Mouse (Mus musculus) heart, embryonic 11.5 days (tissue): ENCODE results near the gene Myo9b. TPM values are rescaled to one million over a fixed set of nuclear protein-coding genes. Genes with fewer than 3 reads are reported as not detected.
"Not testable (repeated sequence)": the region's sequence is repeated elsewhere in the genome, so short reads cannot be mapped to it uniquely, and the experiment has no call there.

ENCODE experiments used
- ATAC-seq: fragments of 200-750 bp; cut with Nextera tagmentation; replicated peaks from 2 replicates; pipeline ENCODE4 v1.8.0; 2017; ENCODE audit warnings: moderate library complexity; ENCODE audit not compliant: insufficient number of reproducible peaks, low FRiP score, low TSS enrichment
- H3K27ac ChIP-seq: fragments of 300-500 bp; sonication (generic); 2 replicates; pipeline ENCODE4 v1.5.1; 2014; ENCODE audit warnings: mild to moderate bottlenecking, low read depth, low read length
- H3K27me3 ChIP-seq: fragments of 300-500 bp; sonication (generic); 2 replicates; pipeline ENCODE4 v1.6.1; 2014; ENCODE audit warnings: mild to moderate bottlenecking, low read length, mixed read lengths; ENCODE audit not compliant: control insufficient read depth, insufficient read depth
- H3K36me3 ChIP-seq: fragments of 300-500 bp; sonication (generic); 2 replicates; pipeline ENCODE4 v1.6.1; 2014; ENCODE audit warnings: mild to moderate bottlenecking, low read length, moderate library complexity, mixed read lengths; ENCODE audit not compliant: control insufficient read depth, insufficient read depth
- H3K4me1 ChIP-seq: fragments of 300-500 bp; sonication (generic); 2 replicates; pipeline ENCODE4 v1.6.1; 2014; ENCODE audit warnings: low read length; ENCODE audit not compliant: control insufficient read depth, insufficient read depth
- H3K4me2 ChIP-seq: fragments of 300-500 bp; sonication (generic); 2 replicates; pipeline ENCODE4 v1.6.1; 2014; ENCODE audit warnings: mild to moderate bottlenecking, moderate library complexity
- H3K4me3 ChIP-seq: fragments of 300-500 bp; sonication (generic); 2 replicates; pipeline ENCODE4 v1.5.1; 2014; ENCODE audit warnings: low read depth, low read length
- H3K9ac ChIP-seq: fragments of 300-500 bp; sonication (generic); 2 replicates; pipeline ENCODE4 v1.6.1; 2014; ENCODE audit warnings: mild to moderate bottlenecking, low read depth, low read length, moderate library complexity
- H3K9me3 ChIP-seq: fragments of 300-500 bp; sonication (generic); replicated peaks from 2 replicates; pipeline ENCODE4 v1.6.1; 2016; ENCODE audit warnings: low read length; ENCODE audit not compliant: control insufficient read depth
- WGBS: fragments of 180-500 bp; shearing (Covaris S2); extraction: QIAGEN DNeasy Blood & Tissue Kit; methylation state at CpG from one replicate; pipeline ENCODE4 v1.1.7; 2014; ENCODE audit not compliant: insufficient replicate concordance; 5-methylcytosine and 5-hydroxymethylcytosine counted together
- polyA plus RNA-seq: library from polyadenylated mRNA; unstranded; fragments of >200 nt; fragmentation: Nextera tagmentation; extraction: Ambion mirVana; gene quantifications from 2 replicates; pipeline ENCODE4 v1.2.1, GENCODE M21; 2014

Gene Myo9b
- polyA plus RNA-seq, 1 experiment from 2014 or later, result 15.1 TPM

GRCm38 (mm10) chr8:71316486-71317031 is 44.0 kb downstream of the Myo9b start:
- no peak overlapping the region for H3K4me2 ChIP-seq
- no peaks in the 10 kb centered on the region for H3K9me3 ChIP-seq
- peaks cover 13% of the 10 kb centered on the region for H3K4me1 ChIP-seq
- no peak overlapping the region for H3K9ac ChIP-seq
- no peak overlapping the region for H3K4me3 ChIP-seq
- no peaks in the 10 kb centered on the region for H3K27me3 ChIP-seq
- H3K36me3 ChIP-seq, result no peaks in the 10 kb centered on the region
- H3K27ac ChIP-seq, result no peak overlapping the region
- ATAC-seq, result no peak; the same call in 1 of the 2 replicates

- H3K27me3 ChIP-seq, ATAC-seq, H3K4me1 ChIP-seq, H3K9me3 ChIP-seq, H3K9ac ChIP-seq, H3K4me2 ChIP-seq, H3K27ac ChIP-seq, H3K4me3 ChIP-seq: not testable (repeated sequence)
- H3K36me3 ChIP-seq, result peaks cover 12% of the 10 kb centered on the region
- 90% methylated on average over 5 of the region's 5 CpGs for WGBS
Measured at GRCm38 (mm10) chr8:71318610-71319009, 46.1 kb downstream of the Myo9b start.

- H3K27ac ChIP-seq, ATAC-seq, H3K9ac ChIP-seq, H3K27me3 ChIP-seq, H3K9me3 ChIP-seq, H3K4me2 ChIP-seq, H3K4me3 ChIP-seq, H3K4me1 ChIP-seq: not testable (repeated sequence)
- peaks cover 20% of the 10 kb centered on the region for H3K36me3 ChIP-seq
- 75% methylated on average over 2 of the region's 2 CpGs for WGBS
Measured at GRCm38 (mm10) chr8:71319760-71320159, 47.2 kb downstream of the Myo9b start.

- no peak overlapping the region for H3K27ac ChIP-seq
- H3K4me2 ChIP-seq, result no peak overlapping the region
- no peaks in the 10 kb centered on the region for H3K27me3 ChIP-seq
- no peaks in the 10 kb centered on the region for H3K4me1 ChIP-seq
- ATAC-seq, result no peak
- no peak overlapping the region for H3K4me3 ChIP-seq
- WGBS, result 87% methylated on average over 3 of the region's 3 CpGs
- peaks cover 25% of the 10 kb centered on the region for H3K36me3 ChIP-seq
- H3K9me3 ChIP-seq, result no peaks in the 10 kb centered on the region
- H3K9ac ChIP-seq, result 0 out of 2 replicates have a peak overlapping the region, but pooled peaks have one; percentile 2
Measured at GRCm38 (mm10) chr8:71322939-71323338, 50.4 kb downstream of the Myo9b start.

- H3K36me3 ChIP-seq, result peaks cover 37% of the 10 kb centered on the region
Measured at GRCm38 (mm10) chr8:71324848-71325247, 52.3 kb downstream of the Myo9b start.

DNA sequence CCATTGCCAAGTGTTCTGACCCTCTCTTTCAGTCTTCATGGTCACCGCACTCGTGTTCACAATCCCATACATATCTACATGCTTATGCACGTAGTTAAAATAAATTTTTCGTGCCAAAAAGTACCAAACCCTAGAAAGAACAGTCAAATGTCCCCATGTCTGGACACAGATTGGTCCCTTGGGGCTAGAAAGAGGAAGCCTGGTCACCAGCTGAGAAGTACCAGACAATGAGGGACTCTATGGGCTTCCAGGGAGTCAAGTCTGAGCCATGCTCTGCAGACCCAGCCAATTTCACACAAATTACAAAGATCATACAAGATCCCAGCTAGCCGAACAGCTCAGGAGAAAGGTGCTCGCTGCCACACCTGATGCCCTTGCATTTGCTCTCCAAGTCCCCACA is 65.3 kb downstream of the Myo9b start:
- not testable (repeated sequence) for H3K36me3 ChIP-seq

More at GRCm38 (mm10) chr8:71324848-71325247, 52.3 kb downstream of the Myo9b start:
- H3K27me3 ChIP-seq, result no peaks in the 10 kb centered on the region
- no peaks in the 10 kb centered on the region for H3K9me3 ChIP-seq
- WGBS, result 84% methylated on average over 1 of the region's 1 CpGs
- H3K9ac ChIP-seq, result no peak overlapping the region
- no peak overlapping the region for H3K4me2 ChIP-seq
- no peaks in the 10 kb centered on the region for H3K4me1 ChIP-seq
- no peak for ATAC-seq
- no peak overlapping the region for H3K4me3 ChIP-seq
- H3K27ac ChIP-seq, result no peak overlapping the region

DNA sequence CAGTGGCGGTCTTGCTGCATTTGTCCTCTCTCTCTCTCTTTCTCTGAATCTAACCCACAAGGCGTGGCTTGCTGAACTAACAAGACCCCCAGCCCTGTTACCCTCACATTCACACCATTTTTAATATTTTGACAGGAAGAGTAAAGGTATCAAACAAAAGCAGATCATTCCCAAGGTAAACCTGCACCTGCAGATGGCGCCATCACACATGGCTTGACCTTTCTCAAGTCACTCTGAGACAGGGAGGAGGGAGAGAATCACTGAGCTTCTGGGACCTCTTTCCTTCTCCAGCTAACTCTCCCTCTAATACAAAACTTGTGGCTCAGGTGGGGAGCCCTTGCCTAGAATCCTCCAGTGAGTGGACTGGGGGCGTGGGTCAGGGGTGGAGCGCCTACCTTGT is 68.1 kb downstream of the Myo9b start:
- H3K4me3 ChIP-seq, result no peak overlapping the region
- no peak for ATAC-seq
- no peak overlapping the region for H3K4me2 ChIP-seq
- no peak overlapping the region for H3K27ac ChIP-seq
- H3K9ac ChIP-seq, result no peak overlapping the region
- peaks cover 17% of the 10 kb centered on the region for H3K36me3 ChIP-seq
- no peaks in the 10 kb centered on the region for H3K4me1 ChIP-seq
- no peaks in the 10 kb centered on the region for H3K9me3 ChIP-seq
- WGBS, result 71% methylated on average over 5 of the region's 5 CpGs
- no peaks in the 10 kb centered on the region for H3K27me3 ChIP-seq

More for the DNA sequence above, 65.3 kb downstream of the Myo9b start:
- not testable (repeated sequence) for ATAC-seq, H3K4me1 ChIP-seq, H3K4me3 ChIP-seq, H3K9me3 ChIP-seq, H3K27ac ChIP-seq, H3K27me3 ChIP-seq, H3K4me2 ChIP-seq, H3K9ac ChIP-seq
- WGBS, result 96% methylated on average over 6 of the region's 6 CpGs

DNA sequence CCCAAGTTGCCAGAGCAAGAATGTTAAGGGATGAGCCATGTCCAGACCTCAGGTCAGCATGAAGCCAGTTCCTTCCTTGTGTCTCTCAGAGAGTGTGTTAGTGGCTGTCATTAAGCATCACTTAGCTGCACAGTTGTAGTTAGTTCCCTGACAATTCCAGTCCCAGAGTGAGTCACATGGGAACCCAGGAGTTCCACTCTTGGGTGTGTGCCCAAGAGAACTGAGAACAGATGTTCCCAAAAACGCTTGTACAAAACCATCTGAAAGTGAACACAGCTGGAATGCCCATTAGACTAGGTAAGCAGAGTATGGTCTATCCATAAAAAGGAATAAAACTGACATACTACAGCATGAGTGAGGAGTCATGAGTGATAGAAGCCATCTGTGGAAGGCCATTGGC is 74.1 kb downstream of the Myo9b start:
- ATAC-seq, result no peak

GRCm38 (mm10) chr8:71351117-71351516 is 78.6 kb downstream of the Myo9b start:
- Histone ChIP-seq H3K4me2 (no peak overlapping the region), H3K4me3 (no peak overlapping the region), H3K27me3 (no peaks in the 10 kb centered on the region), H3K27ac (no peak overlapping the region), H3K9ac (no peak overlapping the region), H3K9me3 (no peaks in the 10 kb centered on the region), H3K4me1 (no peaks in the 10 kb centered on the region), H3K36me3 (peaks cover 49% of the 10 kb centered on the region)
- ATAC-seq, result no peak
- WGBS, result 49% methylated on average over 3 of the region's 3 CpGs

More for the DNA sequence above, 74.1 kb downstream of the Myo9b start:
- no peaks in the 10 kb centered on the region for H3K27me3 ChIP-seq
- H3K36me3 ChIP-seq, result peaks cover 44% of the 10 kb centered on the region
- no peaks in the 10 kb centered on the region for H3K9me3 ChIP-seq
- H3K4me3 ChIP-seq, result no peak overlapping the region
- H3K4me1 ChIP-seq, result no peaks in the 10 kb centered on the region
- no peak overlapping the region for H3K27ac ChIP-seq
- no peak overlapping the region for H3K9ac ChIP-seq
- no peak overlapping the region for H3K4me2 ChIP-seq
- WGBS, result 88% methylated on average over 1 of the region's 1 CpGs
